Mouse (Mus musculus) regulatory T cell (primary cell): ENCODE measurements at regions not wholly inside any gene's neighbourhood (a gene's known extent, or its start where the extent isn't known, plus 50 kb on each side); places are given as distances from the start of the nearest gene placed in this dataset.

Source experiments
- in situ Hi-C: fragments of 300-600 bp; cut with MboI, MseI; formaldehyde crosslinking; loops from one replicate; pipeline ENCODE4 v1.15.1; 2025; ENCODE audit warnings: high pct_unique_total_duplicates

DNA sequence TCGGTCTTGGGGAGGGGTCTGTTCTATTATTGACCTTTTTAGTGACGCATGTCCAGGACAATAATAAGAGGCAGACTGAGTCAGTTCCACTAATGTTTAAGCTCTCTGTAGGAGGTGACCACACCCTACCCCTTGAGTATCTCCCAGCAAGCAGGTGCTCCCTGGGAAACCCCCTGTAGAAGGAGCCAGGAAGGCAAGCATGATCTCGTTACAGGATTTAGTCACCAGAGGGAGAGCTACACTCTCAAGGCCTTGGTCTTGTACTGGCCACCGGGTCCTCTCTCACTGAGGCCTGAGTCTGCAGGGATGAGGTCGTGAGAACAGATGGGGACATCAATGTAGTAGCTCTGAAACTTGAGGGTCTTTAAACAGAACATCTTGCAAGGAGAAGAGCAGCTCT lies 55.3 kb upstream of the Ccnd2 start:
- in situ Hi-C loops, result no loop called here

DNA sequence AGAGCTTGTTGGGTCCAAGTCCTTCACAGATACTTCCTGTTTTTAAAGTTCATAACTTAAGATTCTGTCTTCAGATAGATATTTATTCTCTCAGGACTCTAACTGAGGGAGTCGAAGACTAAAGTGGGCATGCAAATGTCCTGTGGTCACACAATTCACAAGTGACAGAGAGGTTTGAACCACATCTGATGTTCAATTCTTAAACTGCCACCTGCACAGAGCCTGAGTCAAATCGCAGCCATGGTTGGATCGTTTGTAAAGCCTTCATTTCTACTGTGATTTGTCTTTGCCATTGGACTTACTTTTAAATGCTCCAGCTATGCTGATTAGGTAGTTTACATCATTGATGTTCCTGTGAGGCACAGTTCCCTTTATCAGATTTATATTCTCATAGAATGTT lies 61.4 kb upstream of the Ccnd2 start:
- in situ Hi-C loops, result no loop called here

GRCm38 (mm10) chr6:127215915-127216314 lies 63.9 kb upstream of the Ccnd2 start:
- in situ Hi-C loops, result no loop called here

DNA sequence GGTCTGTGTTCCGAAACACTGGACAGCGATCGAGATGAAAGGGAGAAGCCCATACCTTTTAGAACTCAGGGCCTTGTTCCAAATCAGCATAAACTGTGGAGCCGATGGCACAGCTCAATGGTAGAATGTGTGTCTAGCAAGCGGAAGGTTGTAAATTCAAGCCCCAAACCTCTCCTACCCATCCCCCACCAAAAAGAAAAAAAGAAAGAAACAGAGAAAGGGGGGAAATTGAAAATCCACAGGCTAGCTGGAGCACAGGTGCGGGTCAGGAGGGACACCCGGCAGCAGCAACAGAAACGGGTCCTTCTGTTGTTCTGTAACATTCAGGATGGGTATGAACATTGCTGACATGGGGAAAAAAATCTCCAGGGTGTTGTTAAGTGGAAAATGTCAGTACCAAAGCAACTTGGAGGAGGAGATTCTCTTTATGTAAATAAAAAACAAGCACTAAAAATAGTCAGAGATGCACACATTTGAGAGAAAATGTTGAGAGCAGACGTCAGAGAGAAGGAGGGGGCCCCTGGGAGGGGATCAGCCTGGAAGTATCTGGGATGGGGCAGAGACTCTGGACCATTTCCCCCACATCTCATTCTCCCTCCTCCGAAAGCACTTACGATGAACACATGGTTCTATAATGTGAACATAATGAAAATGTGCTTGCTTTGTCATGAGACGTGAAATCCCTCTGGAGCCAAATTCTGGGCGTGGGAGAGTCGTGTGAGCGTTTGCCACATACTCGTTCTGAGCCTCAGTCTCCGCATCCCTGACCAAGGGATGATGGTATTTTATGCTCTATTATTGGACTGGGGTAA lies 66.8 kb upstream of the Ccnd2 start:
- in situ Hi-C loops, result no loop called here

- in situ Hi-C loops, result no loop called here
Observed at GRCm38 (mm10) chr6:127219446-127219802, 67.4 kb upstream of the Ccnd2 start.

DNA sequence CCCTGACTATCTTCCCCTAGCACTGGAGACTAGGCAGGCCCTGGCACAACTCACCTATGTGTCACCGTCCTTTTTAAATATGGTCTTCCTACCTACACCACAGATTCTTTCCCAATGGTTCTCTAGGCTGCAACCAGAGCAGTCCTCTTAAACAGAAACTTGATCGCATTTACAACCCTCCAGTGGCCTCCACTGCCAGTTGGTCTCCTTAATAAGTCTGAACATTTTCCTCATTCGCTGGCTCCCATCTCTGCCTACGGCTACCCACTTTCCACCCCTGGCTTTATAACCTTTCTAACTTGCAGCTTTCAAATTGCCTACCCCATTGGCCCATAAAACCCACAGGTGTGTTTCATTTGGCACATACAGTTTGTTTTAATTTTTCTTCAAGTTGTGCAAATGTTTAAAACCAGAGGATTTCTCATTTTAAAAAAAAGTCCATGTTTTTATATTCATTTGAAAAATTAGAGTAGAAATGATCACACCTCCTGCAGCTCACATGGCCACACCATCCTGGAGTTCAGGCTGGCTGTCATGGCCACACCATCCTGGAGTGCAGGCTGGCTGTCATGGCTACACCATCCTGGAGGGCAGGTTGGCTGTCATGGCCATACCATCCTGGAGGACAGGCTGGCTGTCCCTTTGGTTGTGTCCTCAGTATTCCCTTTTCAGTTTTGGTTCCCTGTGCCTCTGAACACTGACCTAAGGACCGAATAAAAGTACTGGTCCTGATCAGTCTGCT lies 74.4 kb upstream of the Ccnd2 start:
- in situ Hi-C loops, result no loop called here

DNA sequence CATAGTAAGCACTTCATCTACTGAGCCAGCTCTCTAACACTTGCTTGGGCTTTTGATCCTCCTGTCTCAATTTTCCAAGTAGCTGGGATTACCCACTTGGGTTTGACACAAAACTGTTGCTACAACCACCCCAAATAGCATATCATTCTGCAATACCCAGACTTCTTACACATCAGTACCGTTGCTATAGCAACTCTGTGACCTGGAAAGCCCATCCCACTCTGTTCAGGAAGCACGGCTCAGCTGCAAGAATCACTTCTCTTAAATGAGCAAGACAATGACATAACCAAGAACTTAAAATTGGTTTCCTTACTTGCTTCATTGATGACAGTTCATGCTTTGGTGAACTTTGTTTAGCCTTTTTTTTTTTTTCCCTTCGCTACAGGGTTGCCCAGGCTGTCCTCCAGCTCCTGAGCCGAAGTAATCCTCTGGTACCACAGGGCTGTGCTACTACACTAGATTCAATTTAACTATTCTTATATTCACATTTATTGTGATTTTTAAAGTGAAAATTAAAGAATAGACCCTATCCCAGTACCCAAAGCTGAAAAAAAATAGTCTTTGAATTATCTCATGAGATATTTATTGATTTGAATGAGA lies 84.6 kb upstream of the Ccnd2 start:
- in situ Hi-C loops, result no loop called here

DNA sequence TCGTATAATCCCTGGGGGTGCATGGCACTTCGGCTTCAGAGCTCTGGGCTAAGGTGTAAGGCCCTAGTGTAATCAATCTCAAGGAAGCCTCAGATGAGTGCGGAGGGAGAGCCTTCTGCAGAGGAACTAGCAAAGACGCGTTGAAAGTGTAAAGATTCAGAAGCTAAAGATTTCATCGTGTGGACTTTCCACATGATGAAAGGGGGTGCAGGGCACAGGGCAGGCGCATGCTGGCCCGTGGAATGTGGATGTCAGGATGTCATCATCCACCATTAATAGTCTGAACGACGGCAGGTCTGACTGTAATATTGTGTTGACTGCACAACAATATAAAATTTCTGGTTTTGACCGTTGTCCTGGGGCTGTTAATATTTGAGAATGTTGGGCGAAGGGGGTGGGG lies 85.2 kb upstream of the Ccnd2 start:
- in situ Hi-C loops, result no loop called here

DNA sequence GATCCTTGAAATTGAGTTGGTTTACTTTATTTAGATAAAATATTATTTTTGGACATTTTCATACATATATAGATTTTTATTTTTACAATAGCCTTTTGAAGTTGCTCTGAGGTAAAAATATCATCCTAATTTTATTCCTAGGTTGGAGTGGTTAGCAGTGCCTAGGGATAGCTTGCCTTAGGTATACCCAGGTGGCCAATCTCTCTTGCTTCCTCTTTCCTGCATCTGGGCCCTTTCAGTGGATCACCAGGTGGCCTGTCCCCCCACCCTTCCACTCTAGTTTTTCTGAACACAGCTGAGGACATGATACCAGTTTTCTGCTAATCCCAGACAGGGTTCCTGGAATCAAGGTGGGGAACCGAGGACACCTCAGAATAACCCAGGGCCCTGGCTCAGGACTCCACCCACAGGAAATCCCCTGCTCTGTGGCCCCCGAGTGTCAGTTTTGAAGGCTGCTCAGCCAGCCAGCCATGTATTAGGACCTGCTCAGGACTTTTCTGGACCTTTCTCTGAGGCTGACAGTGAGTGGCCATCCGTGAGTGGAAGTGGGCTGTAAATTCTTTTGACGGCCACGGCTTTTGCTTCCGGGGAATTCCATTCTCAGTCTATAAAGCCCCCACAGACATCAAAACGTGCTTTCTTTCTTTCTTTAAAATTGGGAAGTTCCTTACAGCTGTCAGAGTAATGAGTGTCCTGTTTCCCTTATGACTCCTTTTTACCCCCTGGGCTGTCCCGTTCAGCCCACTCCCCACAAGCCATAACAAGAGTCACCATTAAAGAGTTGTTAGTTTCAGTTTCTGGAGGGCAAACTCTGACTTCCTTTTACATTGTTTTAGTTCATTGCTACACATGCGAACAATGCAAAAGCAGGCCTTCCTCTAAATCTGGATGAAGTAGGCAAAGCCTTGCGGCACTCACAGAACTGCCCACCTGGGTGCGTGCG lies 87.8 kb upstream of the Ccnd2 start:
- in situ Hi-C loops, result loop anchor here (5.0 to 10.0 kb wide), 3 partner anchors 92 to 965 kb away; no protein-coding TSS in a partner anchor

GRCm38 (mm10) chr6:127240472-127241375 lies 88.7 kb upstream of the Ccnd2 start:
- in situ Hi-C loops, result loop anchor here (5.0 to 10.0 kb wide), 3 partner anchors 93 to 964 kb away; no protein-coding TSS in a partner anchor

DNA sequence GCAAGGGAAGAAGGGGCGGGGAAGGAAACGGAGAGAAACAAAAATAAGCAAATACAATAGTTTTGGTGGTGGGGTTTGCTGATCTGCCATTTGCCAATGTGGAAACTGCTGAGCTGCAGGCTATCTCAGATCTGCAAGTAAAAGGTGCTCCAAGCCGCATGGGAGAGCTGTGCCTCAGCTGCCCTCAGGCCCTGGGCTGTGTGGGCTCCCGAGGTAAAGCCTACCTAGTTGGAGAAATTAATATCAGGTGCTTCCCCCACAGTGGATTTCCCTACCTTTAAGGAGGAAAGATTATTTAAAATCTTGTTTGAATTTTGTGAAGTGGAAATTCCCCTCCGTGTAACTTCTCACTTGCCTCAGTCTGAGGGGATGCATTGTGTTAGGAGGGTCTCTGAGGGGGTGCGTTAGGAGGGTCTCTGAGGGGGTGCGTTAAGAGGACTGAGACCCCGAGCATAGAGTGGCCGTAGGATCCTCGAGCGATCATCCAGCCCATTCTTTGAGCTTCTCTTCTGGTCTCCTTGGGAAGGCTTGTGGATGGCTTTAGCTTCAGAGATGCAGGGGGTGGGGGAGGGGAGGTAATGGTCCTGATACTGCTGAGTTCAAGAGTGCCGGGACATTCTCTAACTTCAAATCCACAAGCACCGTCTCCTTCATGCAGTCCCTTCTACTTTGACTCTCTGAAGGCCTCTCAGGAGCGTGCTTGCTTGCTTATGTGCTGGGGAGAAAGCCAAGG lies 89.9 kb upstream of the Ccnd2 start:
- in situ Hi-C loops, result loop anchor here (5.0 to 10.0 kb wide), 3 partner anchors 95 to 963 kb away; no protein-coding TSS in a partner anchor

GRCm38 (mm10) chr6:127243032-127243431 lies 91.0 kb upstream of the Ccnd2 start:
- in situ Hi-C loops, result loop anchor here (5.0 to 10.0 kb wide), 3 partner anchors 94 to 962 kb away; no protein-coding TSS in a partner anchor

DNA sequence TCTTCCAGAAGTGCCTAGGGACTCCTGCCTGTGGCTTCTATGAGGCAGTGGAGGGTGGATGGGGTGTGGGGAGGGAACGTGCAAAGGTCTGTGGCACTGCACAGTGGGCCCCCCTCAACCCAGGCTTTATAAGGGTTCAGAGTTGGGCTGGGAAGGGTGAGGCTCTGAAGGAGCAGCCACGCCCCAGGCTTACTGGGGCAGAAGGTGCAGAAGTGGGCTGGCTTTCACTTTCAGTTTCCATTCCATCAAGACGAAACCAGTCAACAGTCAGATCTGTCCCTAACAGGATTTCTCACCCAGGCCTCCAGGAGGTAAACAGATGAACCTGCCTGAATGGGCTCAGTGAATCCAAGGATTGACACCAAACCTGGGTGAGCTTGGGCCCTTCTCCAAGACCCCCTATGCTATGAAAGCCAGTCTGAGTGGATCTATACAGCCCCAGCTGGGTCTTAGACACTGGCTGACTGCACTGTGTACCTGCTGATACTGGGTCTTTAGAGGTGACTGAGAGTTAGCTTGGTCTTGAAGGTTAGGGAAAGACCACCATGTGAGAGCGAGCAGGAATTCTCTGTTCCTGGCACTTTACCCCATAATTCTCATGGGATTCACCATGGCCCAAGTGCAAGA lies 93.9 kb upstream of the Ccnd2 start:
- in situ Hi-C loops, result loop anchor here (10.0 kb wide), 1 partner anchor 959 kb away; no protein-coding TSS in a partner anchor

DNA sequence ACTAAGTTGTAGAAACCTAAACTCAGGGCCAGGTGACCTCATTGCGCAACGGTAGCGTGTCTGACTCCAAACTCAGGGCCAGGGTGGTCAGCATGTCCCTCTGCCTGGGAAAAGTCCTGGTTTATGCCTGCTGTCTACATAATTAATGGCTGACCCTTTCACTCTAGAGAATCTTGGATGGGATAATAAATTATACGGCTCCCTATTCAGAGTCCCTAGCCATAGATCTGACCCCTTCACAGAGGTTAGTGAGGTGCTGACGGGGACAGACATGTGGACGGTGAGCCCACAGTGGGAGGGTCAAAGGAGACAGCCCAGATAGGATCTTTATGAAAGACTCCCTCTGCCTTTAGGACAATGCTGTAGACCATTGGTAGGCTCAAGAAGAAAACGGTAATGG lies 94.7 kb upstream of the Ccnd2 start:
- in situ Hi-C loops, result loop anchor here (10.0 kb wide), 1 partner anchor 958 kb away; no protein-coding TSS in a partner anchor

DNA sequence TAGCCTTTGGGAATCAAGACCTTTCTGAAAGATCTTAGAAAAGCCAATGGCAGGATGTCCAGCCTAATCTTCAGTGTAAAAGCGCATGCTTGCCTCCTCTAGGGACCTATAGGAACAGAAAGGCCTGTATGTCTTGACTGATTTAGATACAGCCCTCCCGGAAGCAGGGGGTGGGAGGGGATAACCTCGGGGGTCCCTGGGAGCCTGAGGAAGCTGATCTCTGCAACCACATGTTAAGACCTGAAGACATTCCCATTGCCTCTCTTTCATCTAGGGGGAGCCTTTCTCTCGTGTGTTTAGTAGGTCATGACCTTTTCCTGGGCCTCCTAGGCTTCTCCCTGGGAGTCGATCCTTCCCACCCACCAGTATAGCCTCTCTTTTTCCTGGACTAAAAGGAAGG lies 95.3 kb upstream of the Ccnd2 start:
- in situ Hi-C loops, result loop anchor here (10.0 kb wide), 1 partner anchor 957 kb away; no protein-coding TSS in a partner anchor

- in situ Hi-C loops, result no loop called here
Observed at GRCm38 (mm10) chr6:127250181-127250873, 98.3 kb upstream of the Ccnd2 start.

DNA sequence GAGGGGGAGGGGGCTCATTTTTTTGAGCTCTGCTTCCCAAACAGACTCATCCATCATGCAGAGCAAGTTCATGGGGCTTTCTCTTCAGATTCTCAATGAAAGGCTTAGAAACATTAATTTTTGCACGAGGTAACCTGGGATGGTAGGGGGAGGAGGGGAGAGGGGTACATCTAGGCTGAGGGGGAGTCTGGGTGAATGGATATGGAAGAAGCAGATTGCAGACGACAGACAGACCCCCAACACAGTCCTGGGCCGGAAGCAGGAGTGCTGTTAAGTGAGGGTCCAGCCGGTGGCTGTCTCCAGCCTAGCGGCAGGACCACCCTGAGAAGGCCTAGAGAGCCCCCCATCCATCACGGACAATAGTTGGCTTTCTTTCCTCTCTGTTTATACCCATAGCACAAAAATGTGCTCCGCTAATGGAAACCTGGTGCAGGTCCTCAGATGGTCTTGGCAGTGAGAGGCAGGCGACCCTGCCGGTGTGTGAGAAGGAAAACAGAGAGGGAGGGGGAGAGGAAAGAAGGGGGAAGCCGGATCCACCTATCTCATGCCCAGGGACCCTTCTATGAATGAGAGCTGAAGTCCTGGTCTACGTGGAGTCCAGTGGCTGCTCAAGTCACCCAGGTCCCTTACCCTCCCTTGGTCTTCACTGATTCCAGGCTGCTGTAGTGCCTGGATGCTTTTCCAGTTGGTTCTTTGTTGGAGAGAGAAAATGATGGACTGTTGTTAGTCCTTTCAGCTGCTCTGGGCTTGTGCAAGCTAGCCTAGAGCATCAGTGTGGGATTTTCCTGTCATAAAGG lies 99.1 kb upstream of the Ccnd2 start:
- in situ Hi-C loops, result no loop called here

DNA sequence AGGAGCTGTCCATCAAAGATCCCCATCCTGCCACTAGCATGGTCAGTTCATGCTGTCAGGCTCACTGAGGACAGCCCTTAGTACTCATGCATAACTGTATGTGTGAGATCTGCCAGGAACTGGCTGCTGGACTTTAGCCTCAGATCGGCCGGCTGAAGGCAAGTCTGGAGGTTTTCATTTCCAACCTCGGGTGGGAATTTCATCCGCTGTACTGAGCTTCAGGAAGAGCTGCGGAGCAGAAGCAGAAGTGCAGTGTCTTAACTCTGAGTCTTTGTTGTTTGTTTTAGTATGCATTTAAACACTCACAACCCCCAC lies 99.6 kb upstream of the Ccnd2 start:
- in situ Hi-C loops, result no loop called here
